Mouse (Mus musculus) limb, embryonic 14.5 days (tissue): ENCODE results near the gene Ube2r2. TPM values are rescaled to one million over a fixed set of nuclear protein-coding genes. Genes with fewer than 3 reads are reported as not detected.

Experiments
- ATAC-seq: fragments of 200-750 bp; cut with Nextera tagmentation; 2 replicates; pipeline ENCODE4 v1.8.0; 2017; ENCODE audit warnings: low read depth, moderate number of reproducible peaks, moderate TSS enrichment; ENCODE audit not compliant: low FRiP score
- DNase-seq: peaks from one replicate; pipeline ENCODE4 v3.0.0-alpha.2; 2015; ENCODE audit warnings: low spot score
- H3K27ac ChIP-seq: fragments of 300-500 bp; sonication (generic); replicated peaks from 2 replicates; pipeline ENCODE4 v1.5.1; 2014; ENCODE audit warnings: low read depth, mild to moderate bottlenecking, low read length, moderate library complexity, mixed read lengths
- H3K27me3 ChIP-seq: fragments of 300-500 bp; sonication (generic); 2 replicates; pipeline ENCODE4 v1.6.1; 2014; ENCODE audit warnings: low read length, mixed read lengths; ENCODE audit not compliant: control insufficient read depth, insufficient read depth
- H3K36me3 ChIP-seq: fragments of 300-500 bp; sonication (generic); 2 replicates; pipeline ENCODE4 v1.6.1; 2014; ENCODE audit warnings: mild to moderate bottlenecking, low read length, moderate library complexity, mixed read lengths; ENCODE audit not compliant: control insufficient read depth, insufficient read depth
- H3K4me1 ChIP-seq: fragments of 300-500 bp; sonication (generic); 2 replicates; pipeline ENCODE4 v1.6.1; 2014; ENCODE audit warnings: antibody characterized with exemption, low read length, mixed read lengths; ENCODE audit not compliant: control insufficient read depth, insufficient read depth
- H3K4me2 ChIP-seq: fragments of 300-500 bp; sonication (generic); replicated peaks from 2 replicates; pipeline ENCODE4 v1.6.1; 2014; ENCODE audit warnings: low read depth, mild to moderate bottlenecking, low read length, moderate library complexity; ENCODE audit not compliant: severe bottlenecking
- H3K4me3 ChIP-seq: fragments of 300-500 bp; sonication (generic); replicated peaks from 2 replicates; pipeline ENCODE4 v1.5.1; 2014; ENCODE audit warnings: low read length
- H3K9ac ChIP-seq: fragments of 300-500 bp; sonication (generic); 2 replicates; pipeline ENCODE4 v1.6.1; 2014; ENCODE audit warnings: mild to moderate bottlenecking, low read depth, low read length, moderate library complexity; ENCODE audit not compliant: severe bottlenecking
- H3K9me3 ChIP-seq: fragments of 300-500 bp; sonication (generic); 2 replicates; pipeline ENCODE4 v1.6.1; 2016; ENCODE audit warnings: low read length; ENCODE audit not compliant: control insufficient read depth
- POLR2A ChIP-seq: fragments of 200-500 bp; IDR thresholded peaks from 2 replicates; pipeline ENCODE4 v1.8.0; 2012; ENCODE audit warnings: inconsistent platforms, mild to moderate bottlenecking, moderate library complexity, borderline replicate concordance; ENCODE audit not compliant: insufficient read depth, insufficient read length; ENCODE audit errors: extremely low read depth
- WGBS: fragments of 180-500 bp; shearing (Covaris S2); extraction: QIAGEN DNeasy Blood & Tissue Kit; methylation state at CpG from one replicate; pipeline ENCODE4 v1.1.7; 2014; 5-methylcytosine and 5-hydroxymethylcytosine counted together
- polyA plus RNA-seq, 2 experiments: library from polyadenylated mRNA; depleted of rRNA in 1 of 2; stranded (reverse) in 1 of 2; unstranded in 1 of 2; fragments of >200 nt; fragmentation: Nextera tagmentation in 1 of 2; extraction: Ambion mirVana in 1 of 2; gene quantifications; 2 replicates each; pipeline versions ENCODE4 v1.2.1 to v1.2.3; 2012 to 2014

The Ube2r2 gene
- polyA plus RNA-seq, 2 experiments = 96.6 to 182 TPM

DNA sequence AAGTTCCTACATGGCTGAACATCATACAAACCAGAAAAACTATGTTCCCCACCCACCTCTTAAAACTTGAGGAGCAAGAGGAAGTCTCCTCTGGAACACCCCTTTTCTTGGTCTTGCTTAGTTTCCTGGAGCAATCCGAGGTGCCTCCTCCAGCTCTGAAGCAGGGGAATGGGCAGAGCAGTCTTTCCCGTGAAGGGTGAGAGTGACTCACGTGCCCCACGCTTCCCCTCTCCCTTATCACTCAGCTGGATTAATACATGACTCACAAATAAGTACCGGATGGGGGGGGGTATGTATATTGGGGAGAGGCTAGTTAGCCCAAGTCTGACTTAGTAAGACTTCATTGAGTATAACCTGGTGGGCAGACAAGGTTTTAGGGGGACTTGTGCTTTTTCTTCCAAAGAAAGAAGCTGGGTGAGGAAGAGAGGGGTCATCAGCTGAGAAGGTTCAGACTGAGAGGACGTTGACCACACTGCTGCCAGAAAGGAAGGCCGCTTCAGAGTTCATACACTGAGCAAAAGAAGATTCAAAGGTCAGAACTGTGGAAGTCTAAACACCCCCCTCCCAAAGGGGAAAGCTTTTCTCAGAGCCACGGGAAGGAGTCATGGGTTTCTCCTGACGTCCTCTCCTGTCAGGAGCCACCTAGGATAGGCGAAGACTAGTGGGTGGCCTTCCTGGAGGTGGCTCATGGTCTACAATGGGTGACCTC lies 26.7 kb upstream of the Ube2r2 start:
- H3K4me2 ChIP-seq = no peak overlapping the region
- no peaks in the 10 kb centered on the region for H3K36me3 ChIP-seq
- no peak overlapping the region for H3K27ac ChIP-seq
- H3K27me3 ChIP-seq = no peaks in the 10 kb centered on the region
- 80% methylated on average over 10 of the region's 10 CpGs for WGBS
- DNase-seq = no peak
- TF ChIP-seq POLR2A = no peak
- no peaks in the 10 kb centered on the region for H3K9me3 ChIP-seq
- no peaks in the 10 kb centered on the region for H3K4me1 ChIP-seq
- no peak overlapping the region for H3K4me3 ChIP-seq
- no peak overlapping the region for H3K9ac ChIP-seq
- no peak for ATAC-seq

DNA sequence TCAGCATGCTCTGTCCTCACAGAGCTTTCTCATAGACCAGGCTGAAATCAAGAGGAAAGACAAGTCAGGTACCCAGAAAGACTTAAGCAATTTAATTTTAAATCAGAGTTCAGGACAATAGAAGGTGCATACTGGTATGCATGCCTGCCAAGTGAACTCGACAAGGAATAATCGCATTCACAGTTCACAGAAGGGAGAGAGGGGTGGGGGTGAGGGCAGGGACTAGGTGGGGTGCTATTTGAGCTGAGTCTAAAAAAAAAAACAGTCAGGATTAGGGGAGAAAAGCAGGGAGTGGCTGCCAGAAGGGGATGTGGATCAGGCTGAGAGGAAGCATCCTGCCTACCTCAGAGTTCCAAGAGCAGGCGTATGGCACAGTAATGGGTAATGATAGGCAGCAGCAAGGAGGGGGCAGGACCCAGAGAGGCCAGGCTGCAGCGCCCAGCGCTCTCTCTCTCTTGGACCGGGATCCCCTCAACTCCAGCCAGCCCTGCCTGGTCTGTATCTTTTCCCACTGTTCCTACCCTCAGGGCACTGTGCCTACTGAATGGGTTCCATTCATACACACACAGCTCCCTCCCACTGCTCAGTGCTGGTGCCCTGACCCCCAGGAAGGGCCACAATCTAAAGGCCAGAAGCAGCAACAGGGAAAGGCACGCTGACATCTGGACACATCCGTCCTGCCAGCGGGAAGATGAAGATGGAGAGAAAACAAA lies 21.0 kb upstream of the Ube2r2 start:
- Histone ChIP-seq H3K9me3 (no peaks in the 10 kb centered on the region), H3K4me1 (no peaks in the 10 kb centered on the region), H3K36me3 (peaks cover 55% of the 10 kb centered on the region), H3K4me2 (no peak overlapping the region), H3K4me3 (no peak overlapping the region), H3K27ac (no peak overlapping the region), H3K9ac (no peak overlapping the region), H3K27me3 (no peaks in the 10 kb centered on the region)
- no peak for TF ChIP-seq POLR2A
- DNase-seq (no peak), ATAC-seq (no peak)
- WGBS = 86% methylated on average over 8 of the region's 9 CpGs

- DNase-seq = no peak
- H3K4me2 ChIP-seq = no peak overlapping the region
- TF ChIP-seq POLR2A = no peak
- H3K4me1 ChIP-seq = no peaks in the 10 kb centered on the region
- no peak overlapping the region for H3K4me3 ChIP-seq
- H3K36me3 ChIP-seq = peaks cover 61% of the 10 kb centered on the region
- H3K9me3 ChIP-seq = no peaks in the 10 kb centered on the region
- H3K27me3 ChIP-seq = no peaks in the 10 kb centered on the region
- no peak overlapping the region for H3K9ac ChIP-seq
- WGBS = 90% methylated on average over 6 of the region's 6 CpGs
- H3K27ac ChIP-seq = no peak overlapping the region
- ATAC-seq = no peak
Observed at GRCm38 (mm10) chr4:41115074-41115473, 20.5 kb upstream of the Ube2r2 start.

DNA sequence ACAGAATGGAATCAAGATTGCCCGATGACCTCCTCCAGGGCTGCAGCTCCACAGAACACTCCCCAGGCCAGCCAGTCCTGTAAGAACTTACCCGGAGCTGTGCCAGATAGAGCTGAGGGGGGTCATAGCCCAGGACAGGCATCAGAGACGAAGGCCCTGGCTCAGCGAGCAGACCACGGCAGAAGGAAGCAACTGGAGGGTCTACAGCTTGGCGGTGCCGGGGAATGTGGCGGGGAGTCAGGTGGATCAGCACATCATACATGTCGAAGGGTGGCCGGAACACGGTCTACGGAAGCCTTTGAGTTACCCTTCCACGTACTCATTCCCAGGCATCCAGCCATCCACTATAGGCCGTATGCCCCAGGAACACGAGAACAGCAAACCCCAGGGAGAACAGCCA lies 19.8 kb upstream of the Ube2r2 start:
- no peaks in the 10 kb centered on the region for H3K27me3 ChIP-seq
- H3K27ac ChIP-seq = no peak overlapping the region
- no peak for ATAC-seq
- no peak for DNase-seq
- H3K4me1 ChIP-seq = no peaks in the 10 kb centered on the region
- H3K36me3 ChIP-seq = peaks cover 68% of the 10 kb centered on the region
- H3K4me2 ChIP-seq = no peak overlapping the region
- H3K9me3 ChIP-seq = no peaks in the 10 kb centered on the region
- H3K4me3 ChIP-seq = no peak overlapping the region
- no peak overlapping the region for H3K9ac ChIP-seq
- 94% methylated on average over 15 of the region's 15 CpGs for WGBS
- TF ChIP-seq POLR2A = no peak

- Histone ChIP-seq H3K27me3 (no peaks in the 10 kb centered on the region), H3K9me3 (no peaks in the 10 kb centered on the region), H3K4me3 (no peak overlapping the region), H3K27ac (no peak overlapping the region), H3K36me3 (peaks cover 78% of the 10 kb centered on the region), H3K9ac (no peak overlapping the region), H3K4me2 (no peak overlapping the region), H3K4me1 (no peaks in the 10 kb centered on the region)
- WGBS = 73% methylated on average over 3 of the region's 3 CpGs
- DNase-seq = no peak
- TF ChIP-seq POLR2A = no peak
- ATAC-seq = no peak
Observed at GRCm38 (mm10) chr4:41116817-41117216, 18.7 kb upstream of the Ube2r2 start.
